Mouse (Mus musculus): ENCODE measurements around the gene Mboat2. TPM values are rescaled to one million over a fixed set of nuclear protein-coding genes. Genes with fewer than 3 reads are reported as not detected.

Mboat2 gene
- total and polyA plus RNA-seq, 3 experiments: 0.39 to 4.0 (median 0.76) TPM

GRCm38 (mm10) chr12:24870901-24871300, 40.2 kb downstream of the Mboat2 start:
- H3K4me2 ChIP-seq (ENCODE audit: insufficient read depth, low read depth, poor library complexity, severe bottlenecking): no peak overlapping the region
- no peaks in the 10 kb centered on the region for H3K9me3 ChIP-seq (replicated peaks; ENCODE audit: low read length)
- no peaks in the 10 kb centered on the region for H3K27me3 ChIP-seq (replicated peaks)
- no peak overlapping the region for H3K4me3 ChIP-seq (replicated peaks in 1 of 3; ENCODE audit: low read depth in 2 of 3, low read length in 2 of 3, poor library complexity in 1 of 3)
- H3K9ac ChIP-seq (ENCODE audit: insufficient read depth, low read depth): no peak overlapping the region
- H3K79me2 ChIP-seq (replicated peaks; ENCODE audit: control insufficient read depth, extremely low read depth, insufficient read depth, poor library complexity, severe bottlenecking): no peaks in the 10 kb centered on the region
- no peak overlapping the region for H3K27ac ChIP-seq (ENCODE audit: insufficient read depth, low read depth)
- dilution Hi-C loops (cut with MboI; ENCODE audit: extremely low pct_ligation_motif_present, extremely low pct_unique_long_range_greater_than_20kb, low sequenced_read_pairs): no loop called here
- H3K36me3 ChIP-seq (replicated peaks in 1 of 2; ENCODE audit: control insufficient read depth in 1 of 2, insufficient read depth in 1 of 2, low read length in 1 of 2): no peaks in the 10 kb centered on the region
- in situ Hi-C loops (cut with MboI; ENCODE audit: low pct_ligation_motif_present, low pct_unique_long_range_greater_than_20kb, low sequenced_read_pairs): no loop called here
- H3K4me1 ChIP-seq (ENCODE audit: control insufficient read depth in 1 of 2, insufficient read depth in 2 of 2): peaks cover 0 to 17% of the 10 kb centered on the region in 2 experiments; a peak in 2 of 4 replicates
- DNase-seq (ENCODE audit: extremely low read depth): no peak
- TF ChIP-seq USF1 (IDR thresholded peaks at IDR 0.05; ENCODE audit: low read depth, low read length): no peak

- no peak overlapping the region for H3K9ac ChIP-seq (ENCODE audit: insufficient read depth, low read depth)
- dilution Hi-C loops (cut with MboI; ENCODE audit: extremely low pct_ligation_motif_present, extremely low pct_unique_long_range_greater_than_20kb, low sequenced_read_pairs): no loop called here
- H3K9me3 ChIP-seq (replicated peaks; ENCODE audit: low read length): no peaks in the 10 kb centered on the region
Observed at GRCm38 (mm10) chr12:24872264-24872663, 41.6 kb downstream of the Mboat2 start.

GRCm38 (mm10) chr12:24872689-24873088, 42.0 kb downstream of the Mboat2 start:
- Histone ChIP-seq H3K36me3 (replicated peaks in 1 of 2; ENCODE audit: control insufficient read depth in 1 of 2, insufficient read depth in 1 of 2, low read length in 1 of 2) (no peaks in the 10 kb centered on the region), H3K4me1 (ENCODE audit: control insufficient read depth in 1 of 2, insufficient read depth in 2 of 2) (peaks cover 0 to 11% of the 10 kb centered on the region in 2 experiments; a peak in 2 of 4 replicates), H3K9me3 (replicated peaks; ENCODE audit: low read length) (no peaks in the 10 kb centered on the region), H3K27ac (ENCODE audit: insufficient read depth, low read depth) (no peak overlapping the region), H3K4me2 (ENCODE audit: insufficient read depth, low read depth, poor library complexity, severe bottlenecking) (no peak overlapping the region), H3K9ac (ENCODE audit: insufficient read depth, low read depth) (no peak overlapping the region), H3K4me3 (replicated peaks in 1 of 3; ENCODE audit: low read depth in 2 of 3, low read length in 2 of 3, poor library complexity in 1 of 3) (no peak overlapping the region), H3K27me3 (replicated peaks) (no peaks in the 10 kb centered on the region), H3K79me2 (replicated peaks; ENCODE audit: control insufficient read depth, extremely low read depth, insufficient read depth, poor library complexity, severe bottlenecking) (no peaks in the 10 kb centered on the region)
- DNase-seq (ENCODE audit: extremely low read depth): no peak
- TF ChIP-seq IRF4 (IDR thresholded peaks at IDR 0.05; ENCODE audit: low read depth, low read length) (no peak), USF2 (conservative IDR thresholded peaks at IDR 0.05; ENCODE audit: low read depth, low read length) (no peak), UBTF (IDR thresholded peaks at IDR 0.05; ENCODE audit: low read depth, low read length) (no peak), ELF1 (IDR thresholded peaks at IDR 0.05; ENCODE audit: low read depth, low read length) (no peak), ETS1 (conservative IDR thresholded peaks at IDR 0.05; ENCODE audit: low read depth, low read length) (no peak), ZMIZ1 (IDR thresholded peaks at IDR 0.05; ENCODE audit: low read depth, low read length) (no peak)
- dilution Hi-C loops (cut with MboI; ENCODE audit: extremely low pct_ligation_motif_present, extremely low pct_unique_long_range_greater_than_20kb, low sequenced_read_pairs) (no loop called here), in situ Hi-C loops (cut with MboI; ENCODE audit: low pct_ligation_motif_present, low pct_unique_long_range_greater_than_20kb, low sequenced_read_pairs) (no loop called here)

More at GRCm38 (mm10) chr12:24872264-24872663, 41.6 kb downstream of the Mboat2 start:
- no peak for DNase-seq (ENCODE audit: extremely low read depth)
- no peaks in the 10 kb centered on the region for H3K79me2 ChIP-seq (replicated peaks; ENCODE audit: control insufficient read depth, extremely low read depth, insufficient read depth, poor library complexity, severe bottlenecking)
- in situ Hi-C loops (cut with MboI; ENCODE audit: low pct_ligation_motif_present, low pct_unique_long_range_greater_than_20kb, low sequenced_read_pairs): no loop called here
- no peaks in the 10 kb centered on the region for H3K27me3 ChIP-seq (replicated peaks)
- H3K36me3 ChIP-seq (replicated peaks in 1 of 2; ENCODE audit: control insufficient read depth in 1 of 2, insufficient read depth in 1 of 2, low read length in 1 of 2): no peaks in the 10 kb centered on the region
- H3K4me1 ChIP-seq (ENCODE audit: control insufficient read depth in 1 of 2, insufficient read depth in 2 of 2): peaks cover 0 to 11% of the 10 kb centered on the region in 2 experiments; a peak in 2 of 4 replicates
- no peak overlapping the region for H3K4me2 ChIP-seq (ENCODE audit: insufficient read depth, low read depth, poor library complexity, severe bottlenecking)
- no peak overlapping the region for H3K4me3 ChIP-seq (replicated peaks in 1 of 3; ENCODE audit: low read depth in 2 of 3, low read length in 2 of 3, poor library complexity in 1 of 3)
- TF ChIP-seq MYC (IDR thresholded peaks at IDR 0.05; ENCODE audit: low read depth, low read length) (no peak), MXI1 (IDR thresholded peaks at IDR 0.05; ENCODE audit: low read depth, low read length) (no peak), ZNF384 (IDR thresholded peaks at IDR 0.05; ENCODE audit: low read depth, low read length) (no peak), MAZ (IDR thresholded peaks at IDR 0.05; ENCODE audit: low read depth, low read length) (no peak), JUN (IDR thresholded peaks at IDR 0.05; ENCODE audit: insufficient read depth, low read depth, low read length) (no peak), SIN3A (IDR thresholded peaks at IDR 0.05; ENCODE audit: low read length) (no peak), RAD21 (IDR thresholded peaks at IDR 0.05; ENCODE audit: low read depth, low read length) (no peak), ZKSCAN1 (IDR thresholded peaks at IDR 0.05; ENCODE audit: borderline replicate concordance, low read depth, low read length) (no peak), CHD2 (IDR thresholded peaks at IDR 0.05; ENCODE audit: low read length) (no peak), CTCF (conservative IDR thresholded peaks at IDR 0.05 in 1 of 2, IDR thresholded peaks at IDR 0.05 in 1 of 2; ENCODE audit: low read depth in 2 of 2, low read length in 2 of 2) (no peak), USF2 (conservative IDR thresholded peaks at IDR 0.05; ENCODE audit: low read depth, low read length) (no peak), TCF12 (IDR thresholded peaks at IDR 0.05; ENCODE audit: low read depth, low read length) (no peak), USF1 (IDR thresholded peaks at IDR 0.05; ENCODE audit: low read depth, low read length) (no peak), TBP (conservative IDR thresholded peaks at IDR 0.05; ENCODE audit: low read depth, low read length) (no peak), E2F4 (IDR thresholded peaks at IDR 0.05; ENCODE audit: insufficient replicate concordance, low read depth, low read length) (no peak), POLR2AphosphoS2 (IDR thresholded peaks at IDR 0.05; ENCODE audit: low read depth, low read length) (no peak), ZMIZ1 (IDR thresholded peaks at IDR 0.05; ENCODE audit: low read depth, low read length) (no peak), PAX5 (IDR thresholded peaks at IDR 0.05; ENCODE audit: low read length) (no peak), NELFE (IDR thresholded peaks at IDR 0.05; ENCODE audit: low read depth, low read length) (no peak), HCFC1 (IDR thresholded peaks at IDR 0.05; ENCODE audit: low read depth, low read length) (no peak)
- H3K27ac ChIP-seq (ENCODE audit: insufficient read depth, low read depth): no peak overlapping the region

All from CH12.LX (cell line).